Mouse (Mus musculus): Measurements from ENCODE around the gene Smim26. TPM values are rescaled to one million over a fixed set of nuclear protein-coding genes. Genes with fewer than 3 reads are reported as not detected.

Gene Smim26
- polyA plus RNA-seq, 1 experiment from 2014 or later, result 68.3 TPM

GRCm38 (mm10) chr2:144599831-144600687 is 6.2 kb downstream of the Smim26 start, which contains the start of gene Dtd1:
Gene Dtd1, plus strand, starts transcription at chr2:144599897.
- ATAC-seq (ENCODE audit: low read depth), result peak; percentile 92
- Histone ChIP-seq H3K9me3 (no peaks in the 10 kb centered on the region), H3K27me3 (no peaks in the 10 kb centered on the region), H3K9ac (peak within 1 kb of the TSS; percentile 89), H3K4me2 (peak within 1 kb of the TSS; percentile 68), H3K27ac (replicated peaks) (peak within 1 kb of the TSS; percentile 84), H3K4me3 (peak within 1 kb of the TSS; percentile 69), H3K4me1 (replicated peaks) (peaks cover 9% of the 10 kb centered on the region; the same call in 1 of the 2 replicates), H3K36me3 (no peaks in the 10 kb centered on the region)
- 2% methylated on average over 50 of the region's 50 CpGs for whole genome bisulfite sequencing

DNA sequence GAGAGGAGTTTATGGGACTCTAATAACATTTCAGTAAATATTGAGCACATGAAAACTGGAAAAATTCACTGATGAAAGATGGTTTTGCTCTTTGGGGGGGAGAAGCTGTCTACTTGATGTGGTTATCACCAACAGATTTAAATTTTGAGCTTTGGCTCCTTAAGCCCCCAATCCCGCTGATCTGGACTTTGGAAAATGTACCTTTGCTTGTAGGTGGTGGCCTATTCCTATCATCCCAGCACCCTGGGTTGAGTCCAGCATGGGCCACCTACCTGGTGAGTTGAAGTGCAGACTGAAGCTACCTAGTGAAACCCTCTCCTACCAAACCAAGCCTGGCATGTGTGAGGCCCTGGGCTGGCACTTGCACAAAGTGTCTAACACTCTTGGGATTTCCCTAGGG is 7.7 kb downstream of the Smim26 start:
- H3K27me3 ChIP-seq, result no peaks in the 10 kb centered on the region
- H3K9me3 ChIP-seq, result no peaks in the 10 kb centered on the region
- no peak overlapping the region for H3K4me3 ChIP-seq
- H3K27ac ChIP-seq (replicated peaks), result no peak overlapping the region
- peaks cover 9% of the 10 kb centered on the region; the same call in 1 of the 2 replicates for H3K4me1 ChIP-seq (replicated peaks)
- no peak overlapping the region for H3K4me2 ChIP-seq
- H3K36me3 ChIP-seq, result peaks cover 8% of the 10 kb centered on the region; the same call in 1 of the 2 replicates
- no peak overlapping the region for H3K9ac ChIP-seq
- no peak for ATAC-seq (ENCODE audit: low read depth)
- WGBS, result 100% methylated on average over 1 of the region's 1 CpGs

DNA sequence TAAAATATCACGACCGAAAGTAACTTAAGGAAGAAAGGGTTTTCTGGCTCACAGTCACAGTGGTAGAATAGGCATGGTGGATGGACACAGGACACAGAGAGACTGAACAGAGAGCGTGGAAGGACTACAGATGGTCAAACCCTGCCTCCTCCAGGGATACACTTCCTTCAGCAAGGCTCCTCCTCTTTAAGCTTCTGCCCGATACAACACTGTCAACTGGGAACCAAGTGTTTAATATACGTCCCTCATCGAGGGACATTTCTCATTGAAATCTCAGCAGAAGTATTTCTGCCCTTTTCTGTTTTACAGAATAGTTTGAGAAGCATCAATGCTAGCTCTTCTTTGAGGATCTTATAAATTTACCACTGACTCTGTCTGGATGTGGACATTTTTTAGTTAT is 20.1 kb downstream of the Smim26 start:
- Histone ChIP-seq H3K4me2 (no peak overlapping the region), H3K4me1 (replicated peaks) (no peaks in the 10 kb centered on the region), H3K9ac (no peak overlapping the region), H3K9me3 (0 out of 2 replicates have a peak, but pooled peaks cover 3% of the 10 kb centered on the region), H3K27ac (replicated peaks) (no peak overlapping the region), H3K27me3 (no peaks in the 10 kb centered on the region), H3K4me3 (no peak overlapping the region), H3K36me3 (no peaks in the 10 kb centered on the region)
- WGBS, result 94% methylated on average over 6 of the region's 6 CpGs
- no peak for ATAC-seq (ENCODE audit: low read depth)

- Histone ChIP-seq H3K9me3 (0 out of 2 replicates have a peak, but pooled peaks cover 3% of the 10 kb centered on the region), H3K4me1 (replicated peaks) (no peaks in the 10 kb centered on the region), H3K4me3 (no peak overlapping the region), H3K4me2 (no peak overlapping the region), H3K27me3 (no peaks in the 10 kb centered on the region), H3K9ac (no peak overlapping the region), H3K36me3 (no peaks in the 10 kb centered on the region), H3K27ac (replicated peaks) (no peak overlapping the region)
- 92% methylated on average over 16 of the region's 16 CpGs for WGBS
- ATAC-seq (ENCODE audit: low read depth), result no peak
Observed at GRCm38 (mm10) chr2:144617074-144617874, 23.4 kb downstream of the Smim26 start.

- Histone ChIP-seq H3K27ac (replicated peaks) (no peak overlapping the region), H3K4me2 (no peak overlapping the region), H3K4me1 (replicated peaks) (no peaks in the 10 kb centered on the region), H3K27me3 (no peaks in the 10 kb centered on the region), H3K4me3 (no peak overlapping the region), H3K9me3 (no peaks in the 10 kb centered on the region), H3K9ac (no peak overlapping the region), H3K36me3 (0 out of 2 replicates have a peak, but pooled peaks cover 9% of the 10 kb centered on the region)
- no peak for ATAC-seq (ENCODE audit: low read depth)
- WGBS, result 45% methylated on average over 6 of the region's 6 CpGs
Observed at GRCm38 (mm10) chr2:144621491-144621890, 27.6 kb downstream of the Smim26 start.

GRCm38 (mm10) chr2:144633551-144633950 is 39.7 kb downstream of the Smim26 start:
- peaks cover 19% of the 10 kb centered on the region for H3K4me1 ChIP-seq (replicated peaks)
- H3K9ac ChIP-seq, result no peak overlapping the region
- no peak overlapping the region for H3K4me3 ChIP-seq
- 0 out of 2 replicates have a peak overlapping the region, but pooled peaks have one; percentile 62 for H3K27ac ChIP-seq (replicated peaks)
- 86% methylated on average over 2 of the region's 2 CpGs for WGBS
- no peak for ATAC-seq (ENCODE audit: low read depth)
- peaks cover 8% of the 10 kb centered on the region; the same call in 1 of the 2 replicates for H3K36me3 ChIP-seq
- H3K27me3 ChIP-seq, result no peaks in the 10 kb centered on the region
- H3K9me3 ChIP-seq, result no peaks in the 10 kb centered on the region
- no peak overlapping the region for H3K4me2 ChIP-seq

GRCm38 (mm10) chr2:144634231-144634630 is 40.4 kb downstream of the Smim26 start:
- Histone ChIP-seq H3K27ac (replicated peaks) (peak overlapping the region; percentile 62), H3K9me3 (no peaks in the 10 kb centered on the region), H3K9ac (no peak overlapping the region), H3K4me1 (replicated peaks) (peaks cover 19% of the 10 kb centered on the region), H3K4me3 (no peak overlapping the region), H3K4me2 (no peak overlapping the region), H3K36me3 (peaks cover 8% of the 10 kb centered on the region; the same call in 1 of the 2 replicates), H3K27me3 (no peaks in the 10 kb centered on the region)
- ATAC-seq (ENCODE audit: low read depth), result no peak
- WGBS, result 77% methylated on average over 5 of the region's 5 CpGs

- Histone ChIP-seq H3K27ac (replicated peaks) (peak overlapping the region; percentile 83), H3K4me2 (no peak overlapping the region), H3K36me3 (peaks cover 8% of the 10 kb centered on the region; the same call in 1 of the 2 replicates), H3K4me3 (no peak overlapping the region), H3K27me3 (no peaks in the 10 kb centered on the region), H3K9ac (no peak overlapping the region), H3K4me1 (replicated peaks) (peaks cover 19% of the 10 kb centered on the region), H3K9me3 (no peaks in the 10 kb centered on the region)
- WGBS, result 32% methylated on average over 2 of the region's 2 CpGs
- ATAC-seq (ENCODE audit: low read depth), result peak; percentile 69
Observed at GRCm38 (mm10) chr2:144634729-144635128, 40.9 kb downstream of the Smim26 start.

GRCm38 (mm10) chr2:144635644-144636320 is 41.9 kb downstream of the Smim26 start:
- WGBS, result 24% methylated on average over 5 of the region's 5 CpGs
- ATAC-seq (ENCODE audit: low read depth), result peak; percentile 74
- Histone ChIP-seq H3K4me2 (no peak overlapping the region), H3K36me3 (peaks cover 8% of the 10 kb centered on the region; the same call in 1 of the 2 replicates), H3K9me3 (no peaks in the 10 kb centered on the region), H3K9ac (no peak overlapping the region), H3K4me1 (replicated peaks) (peaks cover 19% of the 10 kb centered on the region), H3K4me3 (no peak overlapping the region), H3K27ac (replicated peaks) (peak overlapping the region; percentile 83), H3K27me3 (no peaks in the 10 kb centered on the region)

DNA sequence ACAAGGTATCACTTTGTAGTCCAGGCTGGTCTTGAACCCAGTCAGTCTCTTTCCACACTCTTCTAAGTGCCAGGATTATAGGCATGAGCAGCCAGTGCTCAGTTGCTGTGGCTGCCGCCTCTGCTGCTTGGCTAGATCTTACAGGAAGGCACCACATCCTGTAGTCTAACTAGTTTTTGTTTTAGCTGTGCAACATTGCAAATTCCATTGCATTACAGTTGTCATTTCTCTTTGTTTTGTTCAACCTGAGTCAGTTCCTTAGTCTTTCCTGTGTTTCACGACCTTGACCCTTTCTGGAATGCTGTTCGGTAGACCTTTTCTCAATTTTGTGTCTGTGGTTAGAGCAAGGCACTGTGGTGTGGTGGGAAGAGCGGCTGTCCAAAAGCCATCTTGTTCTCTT is 43.4 kb downstream of the Smim26 start:
- H3K4me1 ChIP-seq (replicated peaks), result peaks cover 19% of the 10 kb centered on the region
- H3K9me3 ChIP-seq, result no peaks in the 10 kb centered on the region
- no peak overlapping the region for H3K4me2 ChIP-seq
- peaks cover 7% of the 10 kb centered on the region; the same call in 1 of the 2 replicates for H3K36me3 ChIP-seq
- ATAC-seq (ENCODE audit: low read depth), result no peak
- no peaks in the 10 kb centered on the region for H3K27me3 ChIP-seq
- 95% methylated on average over 4 of the region's 4 CpGs for WGBS
- H3K4me3 ChIP-seq, result no peak overlapping the region
- H3K9ac ChIP-seq, result no peak overlapping the region
- no peak overlapping the region for H3K27ac ChIP-seq (replicated peaks)

GRCm38 (mm10) chr2:144637671-144638395 is 44.0 kb downstream of the Smim26 start:
- 73% methylated on average over 12 of the region's 12 CpGs for WGBS
- Histone ChIP-seq H3K4me3 (no peak overlapping the region), H3K9me3 (no peaks in the 10 kb centered on the region), H3K4me2 (no peak overlapping the region), H3K36me3 (peaks cover under 1% of the 10 kb centered on the region; the same call in 1 of the 2 replicates), H3K4me1 (replicated peaks) (peaks cover 19% of the 10 kb centered on the region), H3K9ac (no peak overlapping the region), H3K27ac (replicated peaks) (no peak overlapping the region), H3K27me3 (no peaks in the 10 kb centered on the region)
- ATAC-seq (ENCODE audit: low read depth), result no peak
